Mouse (Mus musculus): ENCODE data around the gene Lrrfip2. TPM values are rescaled to one million over a fixed set of nuclear protein-coding genes. Genes with fewer than 3 reads are reported as not detected.
A peak's percentile ranks its signal among the peaks of the same experiment; 100 is the strongest.

Gene Lrrfip2
- total and polyA plus RNA-seq, 3 experiments, result 16.6 to 30.9 (median 25.2) TPM

DNA sequence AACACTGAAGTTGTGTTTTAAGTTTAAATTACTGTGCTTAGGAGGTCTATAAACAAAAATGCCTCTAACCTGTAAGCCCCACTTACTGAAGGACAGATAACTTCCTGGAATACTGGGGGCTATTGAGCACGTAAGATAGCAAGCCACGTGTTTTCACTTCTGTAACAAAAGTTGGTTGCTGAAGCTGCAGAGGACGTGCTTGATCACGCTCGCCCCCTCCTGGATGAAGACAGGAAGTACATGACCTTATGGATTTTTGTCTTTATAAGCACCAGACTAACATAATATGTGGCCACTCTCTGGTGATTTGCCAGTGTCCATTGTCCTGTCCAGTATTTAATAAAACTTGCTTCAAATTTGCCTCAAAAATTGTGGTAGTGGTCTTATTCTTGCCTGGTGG, 39.6 kb upstream of the Lrrfip2 start:
- H3K79me2 ChIP-seq (replicated peaks; ENCODE audit: control insufficient read depth, extremely low read depth, insufficient read depth, poor library complexity, severe bottlenecking), result no peaks in the 10 kb centered on the region
- DNase-seq (ENCODE audit: extremely low read depth), result no peak
- H3K4me1 ChIP-seq (ENCODE audit: control insufficient read depth in 1 of 2, insufficient read depth in 2 of 2), result peaks cover 5 to 17% of the 10 kb centered on the region in 2 experiments
- no peaks in the 10 kb centered on the region for H3K36me3 ChIP-seq (replicated peaks in 1 of 2; ENCODE audit: control insufficient read depth in 1 of 2, insufficient read depth in 1 of 2, low read length in 1 of 2)
- H3K27ac ChIP-seq (ENCODE audit: insufficient read depth, low read depth), result no peak overlapping the region
- H3K4me2 ChIP-seq (ENCODE audit: insufficient read depth, low read depth, poor library complexity, severe bottlenecking), result no peak overlapping the region
- TF ChIP-seq MAZ (IDR thresholded peaks at IDR 0.05; ENCODE audit: low read depth, low read length) (no peak), POLR2A (IDR thresholded peaks at IDR 0.05; ENCODE audit: low read depth, low read length) (no peak), ZNF384 (IDR thresholded peaks at IDR 0.05; ENCODE audit: low read depth, low read length) (no peak), HCFC1 (IDR thresholded peaks at IDR 0.05; ENCODE audit: low read depth, low read length) (no peak), IRF4 (IDR thresholded peaks at IDR 0.05; ENCODE audit: low read depth, low read length) (no peak), ETS1 (conservative IDR thresholded peaks at IDR 0.05; ENCODE audit: low read depth, low read length) (no peak), TCF12 (IDR thresholded peaks at IDR 0.05; ENCODE audit: low read depth, low read length) (no peak), SMC3 (IDR thresholded peaks at IDR 0.05; ENCODE audit: low read depth, low read length) (peak; percentile 36; the same call in 1 of the 2 replicates), CHD2 (IDR thresholded peaks at IDR 0.05; ENCODE audit: low read length) (no peak), CTCF (conservative IDR thresholded peaks at IDR 0.05 in 1 of 2, IDR thresholded peaks at IDR 0.05 in 1 of 2; ENCODE audit: low read depth in 2 of 2, low read length in 2 of 2) (peak in 1 of 2 experiments; percentile 55; a peak in 2 of 4 replicates), RAD21 (IDR thresholded peaks at IDR 0.05; ENCODE audit: low read depth, low read length) (peak; percentile 29), EP300 (IDR thresholded peaks at IDR 0.05; ENCODE audit: low read length) (no peak), ZKSCAN1 (IDR thresholded peaks at IDR 0.05; ENCODE audit: borderline replicate concordance, low read depth, low read length) (no peak), POLR2AphosphoS2 (IDR thresholded peaks at IDR 0.05; ENCODE audit: low read depth, low read length) (no peak), KAT2A (IDR thresholded peaks at IDR 0.05; ENCODE audit: insufficient replicate concordance, low read length) (no peak), CHD1 (IDR thresholded peaks at IDR 0.05; ENCODE audit: low read depth, low read length) (no peak), MYC (IDR thresholded peaks at IDR 0.05; ENCODE audit: low read depth, low read length) (no peak), USF2 (conservative IDR thresholded peaks at IDR 0.05; ENCODE audit: low read depth, low read length) (no peak), USF1 (IDR thresholded peaks at IDR 0.05; ENCODE audit: low read depth, low read length) (no peak), JUND (conservative IDR thresholded peaks at IDR 0.05; ENCODE audit: low read depth, low read length) (no peak), MAFK (IDR thresholded peaks at IDR 0.05; ENCODE audit: insufficient replicate concordance, low read length) (no peak), JUN (IDR thresholded peaks at IDR 0.05; ENCODE audit: insufficient read depth, low read depth, low read length) (no peak), ELF1 (IDR thresholded peaks at IDR 0.05; ENCODE audit: low read depth, low read length) (no peak), E2F4 (IDR thresholded peaks at IDR 0.05; ENCODE audit: insufficient replicate concordance, low read depth, low read length) (no peak), UBTF (IDR thresholded peaks at IDR 0.05; ENCODE audit: low read depth, low read length) (no peak)
- dilution Hi-C loops (cut with MboI; ENCODE audit: extremely low pct_ligation_motif_present, extremely low pct_unique_long_range_greater_than_20kb, low sequenced_read_pairs), result no loop called here
- no peak overlapping the region for H3K4me3 ChIP-seq (replicated peaks in 1 of 3; ENCODE audit: low read depth in 2 of 3, low read length in 2 of 3, poor library complexity in 1 of 3)
- peaks cover 18% of the 10 kb centered on the region for H3K9me3 ChIP-seq (replicated peaks; ENCODE audit: low read length)
- H3K9ac ChIP-seq (ENCODE audit: insufficient read depth, low read depth), result no peak overlapping the region
- in situ Hi-C loops (cut with MboI; ENCODE audit: low pct_ligation_motif_present, low pct_unique_long_range_greater_than_20kb, low sequenced_read_pairs), result no loop called here
- no peaks in the 10 kb centered on the region for H3K27me3 ChIP-seq (replicated peaks)
